ENCODE assay signal across 19 mouse cellular contexts in the genomic region with DNA sequence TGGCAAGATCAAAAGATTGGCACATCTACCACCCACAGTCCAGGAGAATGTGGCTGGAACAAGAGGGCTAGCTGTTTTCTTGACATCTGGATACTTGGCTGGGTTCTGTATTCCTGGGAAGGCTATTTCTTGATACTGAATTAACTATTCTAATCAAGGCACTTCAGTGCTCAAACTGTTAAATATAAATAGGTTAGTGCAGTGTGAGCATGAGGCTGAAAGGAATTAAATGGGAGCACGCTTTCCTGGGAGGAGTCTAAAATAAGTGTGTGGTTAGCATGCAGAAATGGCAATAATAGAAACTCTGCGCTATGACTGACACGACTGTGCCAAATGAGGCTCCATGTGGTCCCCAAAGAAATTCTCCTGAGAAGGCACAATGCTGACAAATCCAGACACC. TPM values are rescaled to one million over a fixed set of nuclear protein-coding genes. Genes with fewer than 3 reads are reported as not detected.
DNase-seq lines count a peak whose midpoint lies in the region; ATAC-seq lines count a peak whose summit lies in the region.
"Had no signal": no experiment of that assay in that cellular context is flagged by ENCODE, and none has a peak within 500 bp of the region (broad histone marks: within the 10 kb centered on the region; RNA-seq: fewer than 3 reads in every experiment).

No protein-coding gene starts in this region.

- no peaks in the 10 kb centered on the region for H3K9me3 ChIP-seq in forebrain, embryonic 15.5 days
- H3K9me3 ChIP-seq in forebrain, embryonic 11.5 days (ENCODE audit: control insufficient read depth, low read length), result no peaks in the 10 kb centered on the region
- H3K9me3 ChIP-seq in forebrain, embryonic 16.5 days (ENCODE audit: control insufficient read depth, low read length), result no peaks in the 10 kb centered on the region
- H3K9me3 ChIP-seq in kidney, embryonic 16.5 days (ENCODE audit: low read length), result no peaks in the 10 kb centered on the region
- H3K9me3 ChIP-seq: embryonic facial prominence, embryonic 10.5 days; heart, embryonic 10.5 days; hindbrain, embryonic 13.5 days; intestine, embryonic 15.5 days had no signal

- H3K4me2 ChIP-seq in forebrain, embryonic 15.5 days (replicated peaks), result no peak overlapping the region
- H3K4me2 ChIP-seq in forebrain, embryonic 11.5 days (ENCODE audit: low read depth, low read length, severe bottlenecking), result no peak overlapping the region
- no peak overlapping the region for H3K4me2 ChIP-seq in forebrain, embryonic 16.5 days (ENCODE audit: low read length)
- no peak overlapping the region for H3K4me2 ChIP-seq in kidney, embryonic 16.5 days (replicated peaks; ENCODE audit: low read depth, low read length)
- H3K4me2 ChIP-seq: hindbrain, embryonic 13.5 days; intestine, embryonic 15.5 days had no signal

- no peaks in the 10 kb centered on the region for H3K4me1 ChIP-seq in forebrain, embryonic 15.5 days
- H3K4me1 ChIP-seq in forebrain, embryonic 11.5 days (replicated peaks; ENCODE audit: control insufficient read depth, insufficient read depth, low read length), result no peaks in the 10 kb centered on the region
- H3K4me1 ChIP-seq in forebrain, embryonic 16.5 days (replicated peaks; ENCODE audit: control insufficient read depth, insufficient read depth, low read length), result no peaks in the 10 kb centered on the region
- H3K4me1 ChIP-seq in kidney, embryonic 16.5 days (ENCODE audit: insufficient read depth, low read length), result no peaks in the 10 kb centered on the region
- H3K4me1 ChIP-seq: embryonic facial prominence, embryonic 10.5 days; heart, embryonic 10.5 days; hindbrain, embryonic 13.5 days; intestine, embryonic 15.5 days had no signal

- H3K9ac ChIP-seq in forebrain, embryonic 15.5 days (replicated peaks), result no peak overlapping the region
- H3K9ac ChIP-seq in forebrain, embryonic 11.5 days (ENCODE audit: low read length), result no peak overlapping the region
- no peak overlapping the region for H3K9ac ChIP-seq in forebrain, embryonic 16.5 days (replicated peaks; ENCODE audit: low read depth, low read length)
- H3K9ac ChIP-seq in kidney, embryonic 16.5 days (replicated peaks; ENCODE audit: low read length), result no peak overlapping the region
- H3K9ac ChIP-seq: hindbrain, embryonic 13.5 days; intestine, embryonic 15.5 days had no signal

- H3K27me3 ChIP-seq in forebrain, embryonic 15.5 days, result no peaks in the 10 kb centered on the region
- no peaks in the 10 kb centered on the region for H3K27me3 ChIP-seq in forebrain, embryonic 11.5 days (ENCODE audit: control insufficient read depth, insufficient read depth, low read length)
- no peaks in the 10 kb centered on the region for H3K27me3 ChIP-seq in forebrain, embryonic 16.5 days (replicated peaks; ENCODE audit: control insufficient read depth, insufficient read depth, low read length)
- peaks cover 11% of the 10 kb centered on the region; the same call in 1 of the 2 replicates for H3K27me3 ChIP-seq in kidney, embryonic 16.5 days (ENCODE audit: insufficient read depth, low read length)
- H3K27me3 ChIP-seq: CH12.LX; hindbrain, embryonic 13.5 days; intestine, embryonic 15.5 days had no signal

- 60% methylated on average over 3 of the region's 3 CpGs for WGBS in forebrain, embryonic 15.5 days
- 86% methylated on average over 3 of the region's 3 CpGs for WGBS in forebrain, embryonic 11.5 days
- 44% methylated on average over 3 of the region's 3 CpGs for WGBS in forebrain, embryonic 16.5 days
- WGBS in kidney, embryonic 16.5 days, result 90% methylated on average over 3 of the region's 3 CpGs

- H3K4me3 ChIP-seq in forebrain, embryonic 15.5 days, result no peak overlapping the region
- no peak overlapping the region for H3K4me3 ChIP-seq in forebrain, embryonic 11.5 days (ENCODE audit: low read depth, low read length)
- no peak overlapping the region for H3K4me3 ChIP-seq in forebrain, embryonic 16.5 days (replicated peaks; ENCODE audit: low read length)
- H3K4me3 ChIP-seq in kidney, embryonic 16.5 days (ENCODE audit: low read length), result no peak overlapping the region
- H3K4me3 ChIP-seq: embryonic facial prominence, embryonic 10.5 days; heart, embryonic 10.5 days; hindbrain, embryonic 13.5 days; intestine, embryonic 15.5 days had no signal

- ATAC-seq in forebrain, embryonic 15.5 days (replicated peaks), result peak; percentile 53; the same call in 1 of the 2 replicates
- ATAC-seq in forebrain, embryonic 11.5 days (replicated peaks; ENCODE audit: low FRiP score), result no peak
- ATAC-seq in forebrain, embryonic 16.5 days, result peak; percentile 52
- no peak for ATAC-seq in kidney, embryonic 16.5 days (ENCODE audit: low FRiP score, low TSS enrichment)
- ATAC-seq: activated CD4-positive, CD25-positive, alpha-beta regulatory T cell, adult 4 months; intestine, embryonic 15.5 days; Patski had no signal

- no peak overlapping the region for H3K27ac ChIP-seq in forebrain, embryonic 15.5 days (replicated peaks)
- H3K27ac ChIP-seq in forebrain, embryonic 11.5 days (ENCODE audit: low read depth, low read length), result no peak overlapping the region
- H3K27ac ChIP-seq in forebrain, embryonic 16.5 days (ENCODE audit: low read length), result no peak overlapping the region
- no peak overlapping the region for H3K27ac ChIP-seq in kidney, embryonic 16.5 days (ENCODE audit: low read length)
- H3K27ac ChIP-seq: embryonic facial prominence, embryonic 10.5 days; heart, embryonic 10.5 days; hindbrain, embryonic 13.5 days; intestine, embryonic 15.5 days had no signal

- no peak for DNase-seq in forebrain, embryonic 11.5 days (ENCODE audit: low spot score)
- DNase-seq in right cerebral cortex, adult 18-20 months, result peak; percentile 1
- no peak for DNase-seq in right cerebral cortex, postnatal 25 days
- DNase-seq: adrenal gland, postnatal 14 days; cerebellum, adult 2 months; cerebellum, postnatal 10 days; gastrocnemius, postnatal 36 days; heart, adult 18-20 months; heart, postnatal 14 days had no signal

- H3K36me3 ChIP-seq in forebrain, embryonic 15.5 days, result no peaks in the 10 kb centered on the region
- H3K36me3 ChIP-seq in forebrain, embryonic 11.5 days (ENCODE audit: control insufficient read depth, insufficient read depth, low read length), result no peaks in the 10 kb centered on the region
- H3K36me3 ChIP-seq in forebrain, embryonic 16.5 days (ENCODE audit: control insufficient read depth, insufficient read depth), result no peaks in the 10 kb centered on the region
- no peaks in the 10 kb centered on the region for H3K36me3 ChIP-seq in kidney, embryonic 16.5 days (ENCODE audit: insufficient read depth, low read length)
- H3K36me3 ChIP-seq: embryonic facial prominence, embryonic 10.5 days; heart, embryonic 10.5 days; hindbrain, embryonic 13.5 days; intestine, embryonic 15.5 days had no signal

RNA-seq across cellular contexts. Expression of gene Mtm1, which starts 29.0 kb away (rescaled TPM):
- polyA plus RNA-seq in forebrain, embryonic 15.5 days (2015; fragmentation: Nextera tagmentation; extraction: Ambion mirVana), result 4.4 and 5.4 TPM in 2 replicates
- polyA plus RNA-seq in forebrain, embryonic 11.5 days (2014; fragmentation: Nextera tagmentation; extraction: Ambion mirVana), result 5.8 TPM in 2 replicates
- 4.4 and 5.5 TPM in 2 replicates for polyA plus RNA-seq in forebrain, embryonic 16.5 days (2015; fragmentation: Nextera tagmentation; extraction: Ambion mirVana)
- 5.9 and 6.3 TPM in 2 replicates for polyA plus RNA-seq in kidney, embryonic 16.5 days (2015; fragmentation: Nextera tagmentation; extraction: Ambion mirVana)

Comparison
In these comparisons a context has a peak if more than half of its experiments do, and no peak if none do; other contexts are left out.
1. ATAC-seq: peak in forebrain, embryonic 15.5 days (single experiment) and forebrain, embryonic 16.5 days (single experiment); none in forebrain, embryonic 11.5 days (single experiment) and kidney, embryonic 16.5 days (single experiment).